Mouse (Mus musculus) kidney, embryonic 16.5 days (tissue): ENCODE results near the gene Itgad. TPM values are rescaled to one million over a fixed set of nuclear protein-coding genes. Genes with fewer than 3 reads are reported as not detected.

Source experiments
- ATAC-seq: fragments of 200-750 bp; cut with Nextera tagmentation; 2 replicates; pipeline ENCODE4 v1.8.0; 2017; ENCODE audit warnings: moderate TSS enrichment; ENCODE audit not compliant: low FRiP score, low TSS enrichment
- H3K27ac ChIP-seq: fragments of 300-500 bp; sonication (generic); 2 replicates; pipeline ENCODE4 v1.5.1; 2014; ENCODE audit warnings: low read length
- H3K27me3 ChIP-seq: fragments of 300-500 bp; sonication (generic); 2 replicates; pipeline ENCODE4 v1.6.1; 2014; ENCODE audit warnings: low read length, control low read depth, mixed read lengths; ENCODE audit not compliant: insufficient read depth
- H3K36me3 ChIP-seq: fragments of 300-500 bp; sonication (generic); 2 replicates; pipeline ENCODE4 v1.6.1; 2014; ENCODE audit warnings: low read length, control low read depth, mixed read lengths; ENCODE audit not compliant: insufficient read depth
- H3K4me1 ChIP-seq: fragments of 300-500 bp; sonication (generic); 2 replicates; pipeline ENCODE4 v1.6.1; 2014; ENCODE audit warnings: low read length, control low read depth, mixed read lengths; ENCODE audit not compliant: insufficient read depth
- H3K4me2 ChIP-seq: fragments of 300-500 bp; sonication (generic); replicated peaks from 2 replicates; pipeline ENCODE4 v1.6.1; 2014; ENCODE audit warnings: low read depth, low read length
- H3K4me3 ChIP-seq: fragments of 300-500 bp; sonication (generic); 2 replicates; pipeline ENCODE4 v1.5.1; 2014; ENCODE audit warnings: mild to moderate bottlenecking, low read length
- H3K9ac ChIP-seq: fragments of 300-500 bp; sonication (generic); replicated peaks from 2 replicates; pipeline ENCODE4 v1.6.1; 2014; ENCODE audit warnings: low read length
- H3K9me3 ChIP-seq: fragments of 300-500 bp; sonication (generic); 2 replicates; pipeline ENCODE4 v1.6.1; 2016; ENCODE audit warnings: low read length, control low read depth
- WGBS: fragments of 180-500 bp; shearing (Covaris S2); extraction: QIAGEN DNeasy Blood & Tissue Kit; methylation state at CpG from one replicate; pipeline ENCODE4 v1.1.7; 2014; 5-methylcytosine and 5-hydroxymethylcytosine counted together
- polyA plus RNA-seq: library from polyadenylated mRNA; unstranded; fragments of >200 nt; fragmentation: Nextera tagmentation; extraction: Ambion mirVana; gene quantifications from 2 replicates; pipeline ENCODE4 v1.2.1, GENCODE M21; 2015

Gene Itgad
- polyA plus RNA-seq, 1 experiment from 2014 or later = not detected

GRCm38 (mm10) chr7:128169996-128170395 is 15.8 kb downstream of the Itgad start:
- no peak for ATAC-seq
- no peak overlapping the region for H3K27ac ChIP-seq
- no peaks in the 10 kb centered on the region for H3K9me3 ChIP-seq
- H3K4me3 ChIP-seq = no peak overlapping the region
- H3K27me3 ChIP-seq = no peaks in the 10 kb centered on the region
- no peaks in the 10 kb centered on the region for H3K4me1 ChIP-seq
- H3K4me2 ChIP-seq = no peak overlapping the region
- H3K9ac ChIP-seq = no peak overlapping the region
- no peaks in the 10 kb centered on the region for H3K36me3 ChIP-seq
- WGBS = 77% methylated on average over 3 of the region's 3 CpGs

- 78% methylated on average over 2 of the region's 2 CpGs for WGBS
- no peak overlapping the region for H3K27ac ChIP-seq
- no peak overlapping the region for H3K4me2 ChIP-seq
- no peak for ATAC-seq
- H3K9ac ChIP-seq = no peak overlapping the region
- no peaks in the 10 kb centered on the region for H3K27me3 ChIP-seq
- no peaks in the 10 kb centered on the region for H3K4me1 ChIP-seq
- no peak overlapping the region for H3K4me3 ChIP-seq
- H3K9me3 ChIP-seq = no peaks in the 10 kb centered on the region
- H3K36me3 ChIP-seq = no peaks in the 10 kb centered on the region
Observed at GRCm38 (mm10) chr7:128178385-128178784, 24.2 kb downstream of the Itgad start.

- WGBS = 70% methylated on average over 7 of the region's 7 CpGs
- Histone ChIP-seq H3K36me3 (no peaks in the 10 kb centered on the region), H3K4me3 (no peak overlapping the region), H3K4me1 (no peaks in the 10 kb centered on the region), H3K27me3 (no peaks in the 10 kb centered on the region), H3K4me2 (no peak overlapping the region), H3K9me3 (no peaks in the 10 kb centered on the region), H3K27ac (no peak overlapping the region), H3K9ac (no peak overlapping the region)
- no peak for ATAC-seq
Observed at GRCm38 (mm10) chr7:128180126-128180525, 25.9 kb downstream of the Itgad start.

GRCm38 (mm10) chr7:128180546-128180945 is 26.4 kb downstream of the Itgad start:
- no peaks in the 10 kb centered on the region for H3K27me3 ChIP-seq
- H3K4me2 ChIP-seq = no peak overlapping the region
- WGBS = 74% methylated on average over 6 of the region's 6 CpGs

GRCm38 (mm10) chr7:128181691-128182090 is 27.5 kb downstream of the Itgad start:
- H3K9me3 ChIP-seq = no peaks in the 10 kb centered on the region
- no peak overlapping the region for H3K27ac ChIP-seq
- no peaks in the 10 kb centered on the region for H3K4me1 ChIP-seq
- H3K27me3 ChIP-seq = no peaks in the 10 kb centered on the region
- no peak overlapping the region for H3K4me2 ChIP-seq
- H3K4me3 ChIP-seq = no peak overlapping the region
- 89% methylated on average over 10 of the region's 10 CpGs for WGBS
- ATAC-seq = no peak
- no peak overlapping the region for H3K9ac ChIP-seq
- H3K36me3 ChIP-seq = no peaks in the 10 kb centered on the region

More at GRCm38 (mm10) chr7:128180546-128180945, 26.4 kb downstream of the Itgad start:
- no peaks in the 10 kb centered on the region for H3K4me1 ChIP-seq
- no peak overlapping the region for H3K27ac ChIP-seq
- H3K9me3 ChIP-seq = no peaks in the 10 kb centered on the region
- no peak overlapping the region for H3K9ac ChIP-seq
- H3K36me3 ChIP-seq = no peaks in the 10 kb centered on the region
- no peak for ATAC-seq
- H3K4me3 ChIP-seq = no peak overlapping the region

GRCm38 (mm10) chr7:128201607-128202006 is 47.4 kb downstream of the Itgad start:
- H3K4me1 ChIP-seq = no peaks in the 10 kb centered on the region
- no peak overlapping the region for H3K4me3 ChIP-seq
- no peak overlapping the region for H3K27ac ChIP-seq
- no peaks in the 10 kb centered on the region for H3K9me3 ChIP-seq
- H3K36me3 ChIP-seq = no peaks in the 10 kb centered on the region
- no peak for ATAC-seq
- H3K27me3 ChIP-seq = no peaks in the 10 kb centered on the region
- H3K4me2 ChIP-seq = no peak overlapping the region
- WGBS = 84% methylated on average over 9 of the region's 9 CpGs
- no peak overlapping the region for H3K9ac ChIP-seq

GRCm38 (mm10) chr7:128203071-128203470 is 48.9 kb downstream of the Itgad start:
- no peaks in the 10 kb centered on the region for H3K9me3 ChIP-seq
- H3K27me3 ChIP-seq = no peaks in the 10 kb centered on the region
- ATAC-seq = no peak
- WGBS = 78% methylated on average over 9 of the region's 9 CpGs
- no peaks in the 10 kb centered on the region for H3K36me3 ChIP-seq
- H3K4me3 ChIP-seq = no peak overlapping the region
- no peaks in the 10 kb centered on the region for H3K4me1 ChIP-seq
- H3K9ac ChIP-seq = no peak overlapping the region
- H3K4me2 ChIP-seq = no peak overlapping the region
- H3K27ac ChIP-seq = no peak overlapping the region

- WGBS = 91% methylated on average over 8 of the region's 8 CpGs
- ATAC-seq = no peak
- Histone ChIP-seq H3K27me3 (no peaks in the 10 kb centered on the region), H3K27ac (no peak overlapping the region), H3K9me3 (no peaks in the 10 kb centered on the region), H3K4me1 (no peaks in the 10 kb centered on the region), H3K4me2 (no peak overlapping the region), H3K9ac (no peak overlapping the region), H3K4me3 (no peak overlapping the region), H3K36me3 (no peaks in the 10 kb centered on the region)
Observed at GRCm38 (mm10) chr7:128204179-128204578, 50.0 kb downstream of the Itgad start.

GRCm38 (mm10) chr7:128205695-128206094 is 51.5 kb downstream of the Itgad start:
- H3K9ac ChIP-seq = no peak overlapping the region
- no peak overlapping the region for H3K4me3 ChIP-seq
- H3K9me3 ChIP-seq = no peaks in the 10 kb centered on the region
- H3K27me3 ChIP-seq = no peaks in the 10 kb centered on the region
- no peak overlapping the region for H3K4me2 ChIP-seq
- H3K4me1 ChIP-seq = no peaks in the 10 kb centered on the region
- no peaks in the 10 kb centered on the region for H3K36me3 ChIP-seq
- no peak overlapping the region for H3K27ac ChIP-seq
- 83% methylated on average over 18 of the region's 18 CpGs for WGBS
- ATAC-seq = no peak

- Histone ChIP-seq H3K4me3 (no peak within 1 kb of the TSS), H3K27me3 (no peaks in the 10 kb centered on the region), H3K4me2 (no peak within 1 kb of the TSS), H3K27ac (no peak within 1 kb of the TSS), H3K36me3 (no peaks in the 10 kb centered on the region), H3K9me3 (no peaks in the 10 kb centered on the region), H3K4me1 (no peaks in the 10 kb centered on the region), H3K9ac (no peak within 1 kb of the TSS)
- WGBS = 72% methylated on average over 6 of the region's 6 CpGs
- ATAC-seq = no peak
Observed at GRCm38 (mm10) chr7:128206152-128206551, 52.0 kb downstream of the Itgad start, which contains the start of gene Cox6a2. TSS of gene Cox6a2 (minus strand) at chr7:128206387.
